Mouse (Mus musculus) hindlimb bud, embryonic 11.5 days (tissue): ENCODE measurements around the gene Vmn2r55.
"Not testable (repeated sequence)": the region's sequence is repeated elsewhere in the genome, so short reads cannot be mapped to it uniquely, and the experiment has no call there.

Source experiments
- DNase-seq: peaks from one replicate; pipeline ENCODE4 v3.0.0-alpha.2; 2012; ENCODE audit warnings: low read depth, low spot score; ENCODE audit errors: extremely low spot score

The Vmn2r55 gene

DNA sequence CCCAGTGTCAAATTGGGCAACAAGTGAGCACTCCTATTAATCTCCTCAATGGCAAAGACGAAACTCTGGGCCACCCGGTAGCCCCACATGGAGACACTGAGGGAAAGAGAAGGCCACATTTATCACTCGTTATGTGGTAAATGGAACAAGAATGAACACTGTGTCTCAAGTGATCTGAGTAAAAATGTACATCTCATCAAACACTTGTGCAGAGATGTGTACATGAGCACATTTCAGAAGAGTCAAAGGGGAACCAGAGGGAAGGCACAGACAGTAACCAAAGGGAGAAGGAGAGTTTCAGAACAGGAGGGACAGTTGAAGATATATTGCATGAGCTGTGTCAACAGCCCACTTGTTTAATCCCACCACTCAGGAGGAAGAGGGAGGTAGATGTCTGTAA, at the start of gene Vmn2r55:
Gene Vmn2r55 (minus strand): TSS at position 101 of the 400 bp plus-strand sequence.
- not testable (repeated sequence) for DNase-seq

DNA sequence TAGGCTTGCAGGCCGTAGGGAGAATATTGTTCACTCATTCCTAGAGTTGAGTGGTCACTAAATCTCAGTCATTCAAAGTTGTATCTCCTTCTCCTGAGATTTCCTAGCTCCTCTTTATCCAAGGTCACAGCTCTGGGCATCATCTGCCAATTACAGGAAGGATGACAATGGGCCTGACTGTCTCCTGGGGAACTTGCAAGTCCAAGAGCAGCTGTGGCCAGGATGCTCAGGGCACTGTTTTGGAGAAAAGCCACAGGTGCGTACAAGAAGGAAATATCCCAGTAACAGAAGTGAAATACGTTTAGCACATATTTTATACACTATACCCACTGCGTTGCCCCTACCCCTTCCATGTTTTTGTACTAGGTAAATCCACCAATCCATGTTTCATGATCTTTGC, 44.6 kb downstream of the Vmn2r55 start, which contains the start of gene Vmn2r54:
Gene Vmn2r54 (minus strand): TSS at position 101 of the 400 bp plus-strand sequence.
- DNase-seq = not testable (repeated sequence)

DNA sequence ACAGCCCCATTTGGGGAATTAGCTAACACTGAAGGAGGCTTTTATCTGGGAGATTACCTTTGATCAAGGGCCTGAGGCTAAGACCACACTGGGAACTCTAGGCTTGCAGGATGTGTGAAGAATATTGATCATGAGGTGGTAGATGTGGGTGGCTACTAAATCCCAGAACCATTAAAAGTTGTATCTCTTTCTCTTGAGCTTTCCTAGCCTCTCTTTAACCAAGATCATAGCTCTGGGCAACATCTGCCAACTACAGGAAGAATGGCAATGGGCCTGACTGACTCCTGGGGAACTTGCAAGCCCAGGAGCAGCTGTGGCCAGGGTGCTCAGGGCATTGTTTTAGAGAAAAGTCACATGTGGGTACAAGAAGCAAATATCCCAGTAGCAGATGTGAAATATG, 76.1 kb downstream of the Vmn2r55 start, which contains the start of gene Vmn2r53:
Gene Vmn2r53 (minus strand): TSS at position 101 of the 400 bp plus-strand sequence.
- DNase-seq = no peak
